26 mouse cellular contexts compared by ENCODE assay signal in genomic region chr17:10575306-10575705, GRCm38 (mm10).
A peak's percentile ranks its signal among the peaks of the same experiment; 100 is the strongest.
DNase-seq lines count a peak whose midpoint lies in the region; ATAC-seq lines count a peak whose summit lies in the region.
"Had no signal": no experiment of that assay in that cellular context is flagged by ENCODE, and none has a peak within 500 bp of the region (broad histone marks: within the 10 kb centered on the region; RNA-seq: fewer than 3 reads in every experiment).

No protein-coding gene starts in this region.

- H3K9ac ChIP-seq in embryonic facial prominence, embryonic 14.5 days (ENCODE audit: low read depth, low read length): no peak overlapping the region
- H3K9ac ChIP-seq: embryonic facial prominence, embryonic 12.5 days; embryonic facial prominence, embryonic 15.5 days; forebrain, embryonic 12.5 days had no signal

- intact Hi-C loops in heart, postnatal 25 days (cut with DNase I): no loop called here
- intact Hi-C loops in gastrocnemius, postnatal 14 days (cut with DNase I; ENCODE audit: low total_unique reads): no loop called here

- 42% methylated on average over 7 of the region's 7 CpGs for whole genome bisulfite sequencing in embryonic facial prominence, embryonic 14.5 days

- H3K9me3 ChIP-seq in embryonic facial prominence, embryonic 14.5 days (ENCODE audit: control insufficient read depth, low read length): no peaks in the 10 kb centered on the region
- H3K9me3 ChIP-seq: embryonic facial prominence, embryonic 12.5 days; embryonic facial prominence, embryonic 15.5 days; forebrain, embryonic 10.5 days; forebrain, embryonic 12.5 days; G1E had no signal

- H3K4me3 ChIP-seq in embryonic facial prominence, embryonic 14.5 days (ENCODE audit: low read depth, low read length): no peak overlapping the region
- H3K4me3 ChIP-seq: embryonic facial prominence, embryonic 12.5 days; embryonic facial prominence, embryonic 15.5 days; erythroblast, embryonic 14.5 days; forebrain, embryonic 10.5 days; forebrain, embryonic 12.5 days had no signal

- H3K27ac ChIP-seq in embryonic facial prominence, embryonic 14.5 days (replicated peaks; ENCODE audit: low read depth, low read length): no peak overlapping the region
- H3K27ac ChIP-seq: embryonic facial prominence, embryonic 12.5 days; embryonic facial prominence, embryonic 15.5 days; forebrain, embryonic 10.5 days; forebrain, embryonic 12.5 days had no signal

- no peak overlapping the region for H3K4me2 ChIP-seq in embryonic facial prominence, embryonic 14.5 days (ENCODE audit: low read depth, low read length)
- H3K4me2 ChIP-seq: embryonic facial prominence, embryonic 12.5 days; embryonic facial prominence, embryonic 15.5 days; forebrain, embryonic 12.5 days had no signal

- no peak for ATAC-seq in embryonic facial prominence, embryonic 14.5 days (ENCODE audit: low read depth)
- ATAC-seq in CD4-positive, CD25-positive, alpha-beta regulatory T cell, adult 4 months: no peak
- ATAC-seq: activated CD4-positive, CD25-positive, alpha-beta regulatory T cell, adult 4 months; forebrain, embryonic 14.5 days; forebrain, embryonic 16.5 days; Patski had no signal

- no peaks in the 10 kb centered on the region for H3K27me3 ChIP-seq in embryonic facial prominence, embryonic 14.5 days (replicated peaks; ENCODE audit: control insufficient read depth, insufficient read depth, low read length)
- H3K27me3 ChIP-seq: CH12.LX; embryonic facial prominence, embryonic 12.5 days; embryonic facial prominence, embryonic 15.5 days; forebrain, embryonic 12.5 days; Patski had no signal

- no peaks in the 10 kb centered on the region for H3K36me3 ChIP-seq in embryonic facial prominence, embryonic 14.5 days (ENCODE audit: control insufficient read depth, insufficient read depth, low read length)
- H3K36me3 ChIP-seq: embryonic facial prominence, embryonic 12.5 days; embryonic facial prominence, embryonic 15.5 days; forebrain, embryonic 10.5 days; forebrain, embryonic 12.5 days; G1E had no signal

- peak; percentile 74 for DNase-seq in heart, adult 11 months
- DNase-seq in heart, postnatal 25 days (ENCODE audit: low spot score): no peak
- peak; percentile 34 for DNase-seq in embryonic facial prominence, embryonic 14.5 days (ENCODE audit: low spot score)
- DNase-seq in telencephalon, adult 2 months (ENCODE audit: low read depth, low spot score): peak; percentile 6
- no peak for DNase-seq in gastrocnemius, postnatal 14 days
- DNase-seq: adrenal gland, adult 8-10 months; adrenal gland, postnatal 14 days; adrenal gland, postnatal 36 days; cerebellum, adult 11 months; cerebellum, adult 18-20 months; cerebellum, adult 8-10 months; cerebellum, adult 9-11 months; cerebellum, postnatal 14 days; cerebellum, postnatal 36 days had no signal

- no peaks in the 10 kb centered on the region for H3K4me1 ChIP-seq in embryonic facial prominence, embryonic 14.5 days (ENCODE audit: control insufficient read depth, insufficient read depth, low read length)
- H3K4me1 ChIP-seq: embryonic facial prominence, embryonic 12.5 days; forebrain, embryonic 10.5 days; forebrain, embryonic 12.5 days had no signal

Comparison
In these comparisons a context has a peak if more than half of its experiments do, and no peak if none do; other contexts are left out.
1. DNase-seq: peak in heart, adult 11 months (single experiment), embryonic facial prominence, embryonic 14.5 days (single experiment) and telencephalon, adult 2 months (single experiment); none in heart, postnatal 25 days (single experiment) and gastrocnemius, postnatal 14 days (single experiment).